Comparison of ENCODE assay signal across 15 mouse cellular contexts in genomic region chr17:84611971-84612370, GRCm38 (mm10). TPM values are rescaled to one million over a fixed set of nuclear protein-coding genes. Genes with fewer than 3 reads are reported as not detected.
DNase-seq lines count a peak whose midpoint lies in the region; ATAC-seq and TF ChIP-seq lines count a peak whose summit lies in the region.
"Had no signal": no experiment of that assay in that cellular context is flagged by ENCODE, and none has a peak within 500 bp of the region (broad histone marks: within the 10 kb centered on the region; RNA-seq: fewer than 3 reads in every experiment).

No protein-coding gene starts in this region.

- no peaks in the 10 kb centered on the region for H3K27me3 ChIP-seq in kidney, adult 2 months (replicated peaks; ENCODE audit: control insufficient read depth, insufficient read depth, low read length)
- no peaks in the 10 kb centered on the region for H3K27me3 ChIP-seq in intestine, embryonic 15.5 days (replicated peaks)
- H3K27me3 ChIP-seq: embryonic facial prominence, embryonic 12.5 days; heart, embryonic 15.5 days; hindbrain, embryonic 15.5 days; neural tube, embryonic 13.5 days had no signal

- peak overlapping the region; percentile 17; the same call in 1 of the 2 replicates for H3K9ac ChIP-seq in intestine, embryonic 15.5 days
- H3K9ac ChIP-seq: embryonic facial prominence, embryonic 12.5 days; heart, embryonic 15.5 days; hindbrain, embryonic 15.5 days; lung, embryonic 14.5 days; neural tube, embryonic 13.5 days had no signal

- H3K4me3 ChIP-seq in kidney, adult 2 months (ENCODE audit: insufficient read depth, low read depth, low read length): no peak overlapping the region
- no peak overlapping the region for H3K4me3 ChIP-seq in intestine, embryonic 15.5 days (replicated peaks)
- H3K4me3 ChIP-seq in left cerebral cortex, adult 2 months: no peak overlapping the region
- H3K4me3 ChIP-seq: embryonic facial prominence, embryonic 12.5 days; heart, embryonic 15.5 days; hindbrain, embryonic 15.5 days; neural tube, embryonic 13.5 days had no signal

- H3K36me3 ChIP-seq in kidney, adult 2 months (ENCODE audit: control insufficient read depth, insufficient read depth, low read length): no peaks in the 10 kb centered on the region
- H3K36me3 ChIP-seq in intestine, embryonic 15.5 days: peaks cover 8% of the 10 kb centered on the region
- H3K36me3 ChIP-seq: neural tube, embryonic 13.5 days had no signal

- H3K4me1 ChIP-seq in kidney, adult 2 months (ENCODE audit: control insufficient read depth, insufficient read depth, low read length): no peaks in the 10 kb centered on the region
- no peaks in the 10 kb centered on the region for H3K4me1 ChIP-seq in intestine, embryonic 15.5 days (replicated peaks)
- H3K4me1 ChIP-seq: heart, embryonic 15.5 days; hindbrain, embryonic 15.5 days had no signal

- TF ChIP-seq CTCF in kidney, adult 2 months (conservative IDR thresholded peaks at IDR 0.05; ENCODE audit: insufficient read depth, insufficient read length, low read depth, low read length): no peak
- TF ChIP-seq CTCF in left cerebral cortex, adult 2 months (IDR thresholded peaks at IDR 0.05): no peak

- no peak overlapping the region for H3K4me2 ChIP-seq in intestine, embryonic 15.5 days (replicated peaks)
- H3K4me2 ChIP-seq: embryonic facial prominence, embryonic 12.5 days; heart, embryonic 15.5 days; hindbrain, embryonic 15.5 days; lung, embryonic 14.5 days; neural tube, embryonic 13.5 days had no signal

- H3K27ac ChIP-seq in kidney, adult 2 months (ENCODE audit: insufficient read depth, low read depth, low read length): no peak overlapping the region
- no peak overlapping the region for H3K27ac ChIP-seq in intestine, embryonic 15.5 days
- no peak overlapping the region for H3K27ac ChIP-seq in left cerebral cortex, adult 2 months
- H3K27ac ChIP-seq: heart, embryonic 15.5 days; hindbrain, embryonic 15.5 days; neural tube, embryonic 13.5 days had no signal

- no peaks in the 10 kb centered on the region for H3K9me3 ChIP-seq in intestine, embryonic 15.5 days
- H3K9me3 ChIP-seq: heart, embryonic 15.5 days; hindbrain, embryonic 15.5 days; neural tube, embryonic 13.5 days had no signal

- peak; percentile 89 for ATAC-seq in intestine, embryonic 15.5 days
- ATAC-seq in erythroid progenitor cell, adult 5-6 weeks (replicated peaks; ENCODE audit: low FRiP score, poor library complexity, severe bottlenecking): no peak

- TF ChIP-seq POLR2A in kidney, adult 2 months (IDR thresholded peaks at IDR 0.05; ENCODE audit: low read depth, low read length): no peak

- peak; percentile 49 for DNase-seq in kidney, adult 2 months
- no peak for DNase-seq in kidney, adult 11 months
- DNase-seq in 3T3-L1 (ENCODE audit: low read depth, low spot score) (peak; percentile 75), NIH3T3 (ENCODE audit: low read depth) (peak; percentile 71)
- DNase-seq in left cerebral cortex, adult 2 months (ENCODE audit: extremely low spot score in 1 of 2, low spot score in 2 of 2): no peak
- DNase-seq in embryo, embryonic 10.5 days (ENCODE audit: low spot score): no peak
- DNase-seq: cerebellum, adult 9-11 months; lung, embryonic 14.5 days; midbrain, embryonic 14.5 days had no signal

- intact Hi-C loops in left cerebral cortex, adult 2 months (cut with DNase I): no loop called here

- 43% methylated on average over 7 of the region's 7 CpGs for WGBS in kidney, adult 2 months
- 34% methylated on average over 7 of the region's 7 CpGs for WGBS in intestine, embryonic 15.5 days

RNA-seq across cellular contexts. Expression of gene Dync2li1, which starts 14.3 kb away (rescaled TPM):
- polyA plus RNA-seq in kidney, adult 2 months (2012; rRNA removed): 13.0 and 19.1 TPM in 2 replicates
- 21.9 and 24.7 TPM in 2 replicates for polyA plus RNA-seq in intestine, embryonic 15.5 days (2015; fragmentation: Nextera tagmentation; extraction: Ambion mirVana)
- not detected in 2 replicates for total RNA-seq in erythroid progenitor cell, adult 5-6 weeks (2015; ENCODE audit: low replicate concordance)
- total RNA-seq in erythroid progenitor cell, adult 5-6 weeks (2017; ENCODE audit: low replicate concordance): not detected in 2 replicates
- 10 to 100 TPM; 19.4 to 23.5 TPM for total RNA-seq in left cerebral cortex, adult 2 months (2021)

Comparison
In these comparisons a context has a peak if more than half of its experiments do, and no peak if none do; other contexts are left out.
1. DNase-seq: peak in kidney, adult 2 months (single experiment), 3T3-L1 (single experiment) and NIH3T3 (single experiment); none in kidney, adult 11 months (single experiment), left cerebral cortex, adult 2 months (0 of 2) and embryo, embryonic 10.5 days (single experiment).
2. RNA of gene Dync2li1, which starts 14.3 kb away (total RNA-seq): 19.4 to 23.5 TPM in left cerebral cortex, adult 2 months; not detected in erythroid progenitor cell, adult 5-6 weeks; every median in the first group is over 10 times any median in the second.